Mouse (Mus musculus) midbrain, embryonic 16.5 days (tissue): Measurements from ENCODE around the gene 9530068E07Rik. TPM values are rescaled to one million over a fixed set of nuclear protein-coding genes. Genes with fewer than 3 reads are reported as not detected.

Experiments
- ATAC-seq: fragments of 200-750 bp; cut with Nextera tagmentation; 2 replicates; pipeline ENCODE4 v1.8.0; 2017; ENCODE audit warnings: moderate TSS enrichment
- H3K27ac ChIP-seq: fragments of 300-500 bp; sonication (generic); 2 replicates; pipeline ENCODE4 v1.5.1; 2014; ENCODE audit warnings: mild to moderate bottlenecking, low read length, mixed read lengths
- H3K27me3 ChIP-seq: fragments of 300-500 bp; sonication (generic); 2 replicates; pipeline ENCODE4 v1.6.1; 2014; ENCODE audit warnings: low read depth, low read length, mixed read lengths; ENCODE audit not compliant: control insufficient read depth, insufficient read depth
- H3K36me3 ChIP-seq: fragments of 300-500 bp; sonication (generic); 2 replicates; pipeline ENCODE4 v1.6.1; 2014; ENCODE audit warnings: mild to moderate bottlenecking, low read length, moderate library complexity, mixed read lengths; ENCODE audit not compliant: control insufficient read depth, insufficient read depth
- H3K4me1 ChIP-seq: fragments of 300-500 bp; sonication (generic); 2 replicates; pipeline ENCODE4 v1.6.1; 2014; ENCODE audit warnings: mild to moderate bottlenecking, low read length, mixed read lengths; ENCODE audit not compliant: control insufficient read depth, insufficient read depth
- H3K4me2 ChIP-seq: fragments of 300-500 bp; sonication (generic); 2 replicates; pipeline ENCODE4 v1.6.1; 2014; ENCODE audit warnings: mild to moderate bottlenecking, low read length, mixed read lengths
- H3K4me3 ChIP-seq: fragments of 300-500 bp; sonication (generic); 2 replicates; pipeline ENCODE4 v1.5.1; 2014; ENCODE audit warnings: low read depth, mild to moderate bottlenecking, low read length, moderate library complexity, mixed read lengths
- H3K9ac ChIP-seq: fragments of 300-500 bp; sonication (generic); 2 replicates; pipeline ENCODE4 v1.6.1; 2014; ENCODE audit warnings: low read depth, low read length, mixed read lengths
- H3K9me3 ChIP-seq: fragments of 300-500 bp; sonication (generic); replicated peaks from 2 replicates; pipeline ENCODE4 v1.6.1; 2014; ENCODE audit warnings: mild to moderate bottlenecking, low read length, mixed read lengths; ENCODE audit not compliant: control insufficient read depth, poor library complexity, severe bottlenecking
- WGBS: fragments of 180-500 bp; shearing (Covaris S2); extraction: QIAGEN DNeasy Blood & Tissue Kit; methylation state at CpG from one replicate; pipeline ENCODE4 v1.1.7; 2014; 5-methylcytosine and 5-hydroxymethylcytosine counted together
- polyA plus RNA-seq: library from polyadenylated mRNA; unstranded; fragments of >200 nt; fragmentation: Nextera tagmentation; extraction: Ambion mirVana; gene quantifications from 2 replicates; pipeline ENCODE4 v1.2.1, GENCODE M21; 2015

9530068E07Rik gene
- polyA plus RNA-seq, 1 experiment from 2014 or later, result 138 TPM

GRCm38 (mm10) chr11:52369252-52370134 lies 26.7 kb upstream of the 9530068E07Rik start:
- Histone ChIP-seq H3K9ac (no peak overlapping the region), H3K27me3 (no peaks in the 10 kb centered on the region), H3K9me3 (no peaks in the 10 kb centered on the region), H3K27ac (no peak overlapping the region), H3K4me2 (no peak overlapping the region), H3K4me1 (peaks cover 17% of the 10 kb centered on the region), H3K4me3 (no peak overlapping the region), H3K36me3 (no peaks in the 10 kb centered on the region)
- no peak for ATAC-seq
- 76% methylated on average over 9 of the region's 9 CpGs for WGBS

GRCm38 (mm10) chr11:52370135-52370452 lies 26.1 kb upstream of the 9530068E07Rik start:
- Histone ChIP-seq H3K27me3 (no peaks in the 10 kb centered on the region), H3K9me3 (no peaks in the 10 kb centered on the region), H3K4me3 (no peak overlapping the region), H3K4me2 (no peak overlapping the region), H3K27ac (no peak overlapping the region; the same call in 1 of the 2 replicates), H3K4me1 (peaks cover 13% of the 10 kb centered on the region), H3K9ac (no peak overlapping the region), H3K36me3 (0 out of 2 replicates have a peak, but pooled peaks cover 3% of the 10 kb centered on the region)
- ATAC-seq, result no peak
- WGBS, result 97% methylated on average over 2 of the region's 2 CpGs

GRCm38 (mm10) chr11:52370538-52370937 lies 25.7 kb upstream of the 9530068E07Rik start:
- Histone ChIP-seq H3K4me2 (no peak overlapping the region), H3K4me3 (no peak overlapping the region), H3K9ac (no peak overlapping the region), H3K27me3 (no peaks in the 10 kb centered on the region), H3K36me3 (0 out of 2 replicates have a peak, but pooled peaks cover 4% of the 10 kb centered on the region), H3K4me1 (peaks cover 11% of the 10 kb centered on the region), H3K27ac (no peak overlapping the region; the same call in 1 of the 2 replicates), H3K9me3 (no peaks in the 10 kb centered on the region)
- peak; percentile 25; the same call in 1 of the 2 replicates for ATAC-seq
- 32% methylated on average over 2 of the region's 2 CpGs for WGBS

- Histone ChIP-seq H3K27ac (no peak overlapping the region), H3K9ac (no peak overlapping the region), H3K9me3 (no peaks in the 10 kb centered on the region), H3K27me3 (no peaks in the 10 kb centered on the region), H3K36me3 (peaks cover 26% of the 10 kb centered on the region), H3K4me3 (no peak overlapping the region), H3K4me1 (peaks cover 11% of the 10 kb centered on the region), H3K4me2 (no peak overlapping the region)
- 74% methylated on average over 7 of the region's 7 CpGs for WGBS
- ATAC-seq, result no peak
These were observed 22.4 kb upstream of the 9530068E07Rik start for GRCm38 (mm10) chr11:52373841-52374240.

GRCm38 (mm10) chr11:52374340-52374739 lies 21.9 kb upstream of the 9530068E07Rik start:
- Histone ChIP-seq H3K4me3 (no peak overlapping the region), H3K9ac (no peak overlapping the region), H3K27ac (no peak overlapping the region), H3K27me3 (no peaks in the 10 kb centered on the region), H3K36me3 (peaks cover 30% of the 10 kb centered on the region), H3K4me2 (no peak overlapping the region), H3K9me3 (no peaks in the 10 kb centered on the region), H3K4me1 (peaks cover 9% of the 10 kb centered on the region)
- ATAC-seq, result no peak
- 64% methylated on average over 6 of the region's 6 CpGs for WGBS

- no peak overlapping the region for H3K4me3 ChIP-seq
- no peaks in the 10 kb centered on the region for H3K4me1 ChIP-seq
- no peak overlapping the region for H3K9ac ChIP-seq
- H3K36me3 ChIP-seq, result peaks cover 35% of the 10 kb centered on the region
- H3K9me3 ChIP-seq, result no peaks in the 10 kb centered on the region
- H3K27ac ChIP-seq, result no peak overlapping the region
- no peak for ATAC-seq
- no peak overlapping the region for H3K4me2 ChIP-seq
- 90% methylated on average over 4 of the region's 4 CpGs for WGBS
- no peaks in the 10 kb centered on the region for H3K27me3 ChIP-seq
These were observed 18.6 kb upstream of the 9530068E07Rik start for GRCm38 (mm10) chr11:52377579-52377978.

GRCm38 (mm10) chr11:52379241-52379640 lies 17.0 kb upstream of the 9530068E07Rik start:
- Histone ChIP-seq H3K36me3 (peaks cover 43% of the 10 kb centered on the region), H3K27me3 (no peaks in the 10 kb centered on the region), H3K9me3 (no peaks in the 10 kb centered on the region), H3K4me1 (no peaks in the 10 kb centered on the region), H3K4me3 (no peak overlapping the region), H3K9ac (no peak overlapping the region), H3K4me2 (no peak overlapping the region), H3K27ac (no peak overlapping the region)
- ATAC-seq, result no peak
- 87% methylated on average over 3 of the region's 3 CpGs for WGBS

GRCm38 (mm10) chr11:52383741-52384140 lies 12.5 kb upstream of the 9530068E07Rik start:
- Histone ChIP-seq H3K4me1 (no peaks in the 10 kb centered on the region), H3K9me3 (no peaks in the 10 kb centered on the region), H3K4me2 (no peak overlapping the region), H3K9ac (no peak overlapping the region), H3K36me3 (peaks cover 44% of the 10 kb centered on the region), H3K4me3 (no peak overlapping the region), H3K27me3 (no peaks in the 10 kb centered on the region), H3K27ac (no peak overlapping the region)
- 96% methylated on average over 14 of the region's 14 CpGs for WGBS
- no peak for ATAC-seq

GRCm38 (mm10) chr11:52384667-52385066 lies 11.6 kb upstream of the 9530068E07Rik start:
- no peak for ATAC-seq
- no peaks in the 10 kb centered on the region for H3K9me3 ChIP-seq
- H3K4me1 ChIP-seq, result no peaks in the 10 kb centered on the region
- H3K27ac ChIP-seq, result no peak overlapping the region
- H3K9ac ChIP-seq, result no peak overlapping the region
- H3K4me3 ChIP-seq, result no peak overlapping the region
- no peaks in the 10 kb centered on the region for H3K27me3 ChIP-seq
- no peak overlapping the region for H3K4me2 ChIP-seq
- peaks cover 37% of the 10 kb centered on the region for H3K36me3 ChIP-seq
- WGBS, result 62% methylated on average over 3 of the region's 3 CpGs
